13 mouse cellular contexts compared by ENCODE assay signal in genomic region chr3:38235033-38235735, GRCm38 (mm10).
DNase-seq lines count a peak whose midpoint lies in the region; ATAC-seq and TF ChIP-seq lines count a peak whose summit lies in the region.
"Had no signal": no experiment of that assay in that cellular context is flagged by ENCODE, and none has a peak within 500 bp of the region (broad histone marks: within the 10 kb centered on the region; RNA-seq: fewer than 3 reads in every experiment).

No protein-coding gene starts in this region.

- no peak for DNase-seq in heart, adult 9 months (ENCODE audit: low spot score in 2 of 2)
- DNase-seq in lung, adult 18-20 months, result no peak
- no peak for DNase-seq in Patski (ENCODE audit: low read depth, low spot score)
- DNase-seq in forebrain, embryonic 11.5 days (ENCODE audit: low spot score), result no peak
- DNase-seq in spleen, postnatal 10 days (ENCODE audit: low spot score in 2 of 2), result no peak
- DNase-seq: cerebellum, adult 11-12 months; kidney, adult 11 months; left cerebral cortex, postnatal 4 days; retina, postnatal 1 day had no signal

- no peaks in the 10 kb centered on the region for H3K36me3 ChIP-seq in heart, embryonic 13.5 days
- H3K36me3 ChIP-seq in lung, embryonic 16.5 days (ENCODE audit: control insufficient read depth, insufficient read depth, low read length), result no peaks in the 10 kb centered on the region
- no peaks in the 10 kb centered on the region for H3K36me3 ChIP-seq in small intestine, adult 2 months (ENCODE audit: control insufficient read depth, insufficient read depth, low read length)
- no peaks in the 10 kb centered on the region for H3K36me3 ChIP-seq in forebrain, embryonic 11.5 days (ENCODE audit: control insufficient read depth, insufficient read depth, low read length)

- POLR2A ChIA-PET in Patski (lab: Charles Lee), result no interaction called here

- in situ Hi-C loops in Patski (cut with MboI; ENCODE audit: low pct_unique_long_range_greater_than_20kb), result loop anchor here (25.0 kb wide), 1 partner anchor 1227 kb away; no protein-coding TSS in a partner anchor

- H3K27me3 ChIP-seq in heart, embryonic 13.5 days (replicated peaks), result no peaks in the 10 kb centered on the region
- H3K27me3 ChIP-seq in lung, embryonic 16.5 days (ENCODE audit: control insufficient read depth, insufficient read depth, low read depth, low read length), result no peaks in the 10 kb centered on the region
- H3K27me3 ChIP-seq in Patski, result no peaks in the 10 kb centered on the region
- H3K27me3 ChIP-seq in small intestine, adult 2 months (ENCODE audit: control insufficient read depth, insufficient read depth, low read length), result no peaks in the 10 kb centered on the region
- no peaks in the 10 kb centered on the region for H3K27me3 ChIP-seq in forebrain, embryonic 11.5 days (ENCODE audit: control insufficient read depth, insufficient read depth, low read length)

- peak overlapping the region; percentile 7; the same call in 1 of the 2 replicates for H3K4me2 ChIP-seq in heart, embryonic 13.5 days
- H3K4me2 ChIP-seq in lung, embryonic 16.5 days (ENCODE audit: low read depth, low read length), result peak overlapping the region; percentile 32
- H3K4me2 ChIP-seq in forebrain, embryonic 11.5 days (ENCODE audit: low read depth, low read length, severe bottlenecking), result no peak overlapping the region

- TF ChIP-seq CTCF in Patski (IDR thresholded peaks at IDR 0.05), result no peak
- no peak for TF ChIP-seq CTCF in small intestine, adult 2 months (IDR thresholded peaks at IDR 0.05; ENCODE audit: extremely low read depth, insufficient read length, insufficient replicate concordance, low read depth, low read length)

- WGBS in heart, embryonic 13.5 days, result 77% methylated on average over 18 of the region's 18 CpGs
- WGBS in lung, embryonic 16.5 days, result 69% methylated on average over 18 of the region's 18 CpGs
- 75% methylated on average over 18 of the region's 18 CpGs for WGBS in small intestine, adult 2 months
- WGBS in forebrain, embryonic 11.5 days, result 84% methylated on average over 18 of the region's 18 CpGs

- no peak overlapping the region for H3K4me3 ChIP-seq in heart, embryonic 13.5 days
- peak overlapping the region; percentile 10; the same call in 1 of the 2 replicates for H3K4me3 ChIP-seq in lung, embryonic 16.5 days (ENCODE audit: low read length)
- H3K4me3 ChIP-seq in small intestine, adult 2 months (ENCODE audit: low read depth, low read length), result peak overlapping the region; percentile 1; the same call in 1 of the 2 replicates
- no peak overlapping the region for H3K4me3 ChIP-seq in forebrain, embryonic 11.5 days (ENCODE audit: low read depth, low read length)

- TF ChIP-seq POLR2A in small intestine, adult 2 months (IDR thresholded peaks at IDR 0.05; ENCODE audit: low read depth, low read length), result no peak

- H3K27ac ChIP-seq in heart, embryonic 13.5 days (replicated peaks), result 0 out of 2 replicates have a peak overlapping the region, but pooled peaks have one; percentile 36
- H3K27ac ChIP-seq in lung, embryonic 16.5 days (ENCODE audit: low read length), result no peak overlapping the region
- H3K27ac ChIP-seq in small intestine, adult 2 months (ENCODE audit: insufficient read depth, low read depth, low read length), result peak overlapping the region; percentile 58
- no peak overlapping the region for H3K27ac ChIP-seq in forebrain, embryonic 11.5 days (ENCODE audit: low read depth, low read length)

- H3K9me3 ChIP-seq in heart, embryonic 13.5 days, result no peaks in the 10 kb centered on the region
- no peaks in the 10 kb centered on the region for H3K9me3 ChIP-seq in lung, embryonic 16.5 days (ENCODE audit: control insufficient read depth, low read length)
- no peaks in the 10 kb centered on the region for H3K9me3 ChIP-seq in forebrain, embryonic 11.5 days (ENCODE audit: control insufficient read depth, low read length)

- peaks cover 37% of the 10 kb centered on the region for H3K4me1 ChIP-seq in heart, embryonic 13.5 days
- peaks cover 13% of the 10 kb centered on the region for H3K4me1 ChIP-seq in lung, embryonic 16.5 days (replicated peaks; ENCODE audit: control insufficient read depth, insufficient read depth, low read length)
- no peaks in the 10 kb centered on the region for H3K4me1 ChIP-seq in small intestine, adult 2 months (ENCODE audit: control insufficient read depth, insufficient read depth, insufficient read length, low read length)
- H3K4me1 ChIP-seq in forebrain, embryonic 11.5 days (replicated peaks; ENCODE audit: control insufficient read depth, insufficient read depth, low read length), result peaks cover 12% of the 10 kb centered on the region

- H3K9ac ChIP-seq in heart, embryonic 13.5 days, result no peak overlapping the region
- H3K9ac ChIP-seq in lung, embryonic 16.5 days (ENCODE audit: low read length), result no peak overlapping the region
- H3K9ac ChIP-seq in forebrain, embryonic 11.5 days (ENCODE audit: low read length), result no peak overlapping the region

- CTCF ChIA-PET in Patski (lab: Charles Lee), result interaction anchor here (1.2 to 1.4 kb wide), 2 partner anchors 8 to 12 kb away, joined by 3 to 5 read pairs; no protein-coding TSS in a partner anchor

- ATAC-seq in heart, embryonic 13.5 days (ENCODE audit: extremely low read depth, insufficient number of reproducible peaks, low FRiP score, low TSS enrichment), result no peak
- ATAC-seq in lung, embryonic 16.5 days (ENCODE audit: low read depth), result no peak
- peak; percentile 24 for ATAC-seq in Patski
- ATAC-seq in forebrain, embryonic 11.5 days (replicated peaks; ENCODE audit: low FRiP score), result no peak
- ATAC-seq: forebrain, embryonic 14.5 days had no signal

Comparison
In these comparisons a context has a peak if more than half of its experiments do, and no peak if none do; other contexts are left out.
1. H3K27ac ChIP-seq: peak in heart, embryonic 13.5 days (single experiment) and small intestine, adult 2 months (single experiment); none in lung, embryonic 16.5 days (single experiment) and forebrain, embryonic 11.5 days (single experiment).
2. H3K4me3 ChIP-seq: peak in lung, embryonic 16.5 days (single experiment) and small intestine, adult 2 months (single experiment); none in heart, embryonic 13.5 days (single experiment) and forebrain, embryonic 11.5 days (single experiment).